Mouse (Mus musculus) heart, adult 2 months (tissue): Measurements from ENCODE around the gene Slc16a10.

Experiments used
- CTCF ChIP-seq: fragments of 200-600 bp; IDR thresholded peaks from 2 replicates; pipeline ENCODE4 v1.8.1; 2022; ENCODE audit warnings: antibody characterized with exemption, mild to moderate bottlenecking, moderate library complexity
- EP300 ChIP-seq: fragments of 200-500 bp; IDR thresholded peaks from 2 replicates; pipeline ENCODE4 v1.6.1; 2011; ENCODE audit warnings: low read depth, low read length, control low read depth; ENCODE audit not compliant: insufficient read depth
- POLR2A ChIP-seq: fragments of 200-500 bp; IDR thresholded peaks from 2 replicates; pipeline ENCODE4 v1.6.1; 2011; ENCODE audit warnings: mild to moderate bottlenecking, low read depth, low read length, control low read depth; ENCODE audit not compliant: insufficient read depth

DNA sequence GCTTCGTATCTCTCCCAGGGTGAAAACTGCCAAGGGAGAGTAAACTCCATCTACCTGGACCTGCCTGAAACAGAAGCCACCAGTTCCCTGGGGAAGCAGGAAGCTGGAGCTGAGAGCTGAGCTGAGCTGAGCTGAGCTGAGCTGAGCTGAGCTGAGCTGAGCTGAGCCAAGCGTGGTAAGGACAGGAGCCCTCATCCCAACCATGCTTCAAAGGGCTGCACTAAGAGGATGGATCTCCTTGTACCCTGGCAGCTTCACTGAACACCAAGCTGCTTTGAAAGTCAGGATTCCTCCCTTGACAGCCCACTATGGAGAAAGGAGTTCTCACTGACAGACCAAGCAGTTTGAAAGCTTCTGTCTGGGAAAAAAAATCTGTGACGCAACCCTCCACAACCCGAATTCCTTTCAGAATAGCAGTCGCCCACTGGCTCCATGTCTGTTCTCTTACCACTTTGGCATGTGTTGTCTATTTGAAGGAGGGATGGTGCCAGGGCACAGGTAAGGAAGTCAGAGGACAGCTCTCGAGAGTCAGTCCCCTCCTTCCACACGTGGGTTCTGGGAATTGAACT, 28.5 kb downstream of the Slc16a10 start:
- TF ChIP-seq POLR2A (no peak), EP300 (no peak), CTCF (no peak)
